Mouse (Mus musculus) c-Kit-positive CD71-positive TER-119-negative erythroid progenitor cells, embryonic 14.5 days (primary cell): ENCODE measurements at regions not wholly inside any gene's neighbourhood (a gene's known extent, or its start where the extent isn't known, plus 50 kb on each side); places are given as distances from the start of the nearest gene placed in this dataset.
"Not testable (repeated sequence)": the region's sequence is repeated elsewhere in the genome, so short reads cannot be mapped to it uniquely, and the experiment has no call there.

ENCODE experiments used
- DNase-seq: peaks from one replicate; pipeline ENCODE4 v3.0.0-alpha.2; 2013; ENCODE audit warnings: low read depth

DNA sequence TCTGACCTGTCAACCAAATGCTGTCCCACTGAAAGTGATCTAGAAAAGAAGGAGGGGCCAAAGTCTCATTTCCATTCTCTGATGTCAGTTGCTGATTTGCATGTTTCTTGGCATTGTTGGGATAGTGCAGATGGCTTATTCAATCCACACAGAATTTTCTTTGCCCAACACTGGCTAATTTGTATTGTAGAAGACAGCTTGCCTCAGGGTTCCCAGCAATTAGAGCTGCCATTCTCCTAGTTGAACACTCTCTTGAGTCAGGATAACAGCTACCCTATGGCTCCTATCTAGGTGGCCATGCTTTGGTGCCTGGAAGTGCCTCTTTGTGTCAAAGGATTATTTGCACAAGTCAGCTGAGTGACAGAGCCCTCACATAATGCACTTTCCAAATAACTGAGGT is 569.0 kb downstream of the Lrriq3 start:
- DNase-seq = no peak

DNA sequence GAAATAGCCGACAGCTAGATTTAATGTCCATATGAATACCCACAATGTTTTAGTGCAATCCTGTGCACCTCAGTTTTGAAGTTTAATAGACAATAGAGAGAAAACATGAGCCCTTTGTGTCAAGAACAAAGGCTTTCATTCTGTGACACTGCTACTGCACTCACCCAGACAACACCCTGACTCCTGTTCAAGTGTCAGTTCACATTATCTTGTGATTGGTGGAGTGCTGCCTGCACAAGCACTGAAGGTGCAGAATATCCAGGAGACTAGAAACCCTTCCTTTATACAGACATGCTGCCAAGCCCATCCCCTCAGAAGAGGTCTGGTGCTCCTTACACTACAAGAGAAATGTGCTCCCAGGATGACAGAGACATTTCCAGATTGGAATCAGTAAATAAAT is 579.3 kb downstream of the Lrriq3 start:
- no peak for DNase-seq

DNA sequence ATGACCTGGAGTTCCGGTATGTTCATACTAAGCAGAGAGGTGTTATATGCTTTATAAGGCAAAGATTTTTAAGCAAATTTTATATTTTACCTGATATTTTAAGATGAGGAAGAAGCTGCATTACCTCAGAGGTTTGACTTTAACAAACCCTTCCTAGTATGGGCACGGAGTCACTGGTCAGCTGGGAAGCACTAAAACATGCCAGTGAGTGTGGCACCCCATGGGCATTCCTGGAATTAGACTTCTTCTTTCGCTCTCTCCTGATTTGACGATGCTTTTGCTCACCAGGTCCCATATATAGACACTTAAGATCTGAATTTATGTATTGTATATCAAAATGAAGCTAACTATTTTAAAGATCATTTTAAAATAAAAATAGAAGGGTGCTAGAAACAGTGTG is 587.0 kb downstream of the Lrriq3 start:
- no peak for DNase-seq

DNA sequence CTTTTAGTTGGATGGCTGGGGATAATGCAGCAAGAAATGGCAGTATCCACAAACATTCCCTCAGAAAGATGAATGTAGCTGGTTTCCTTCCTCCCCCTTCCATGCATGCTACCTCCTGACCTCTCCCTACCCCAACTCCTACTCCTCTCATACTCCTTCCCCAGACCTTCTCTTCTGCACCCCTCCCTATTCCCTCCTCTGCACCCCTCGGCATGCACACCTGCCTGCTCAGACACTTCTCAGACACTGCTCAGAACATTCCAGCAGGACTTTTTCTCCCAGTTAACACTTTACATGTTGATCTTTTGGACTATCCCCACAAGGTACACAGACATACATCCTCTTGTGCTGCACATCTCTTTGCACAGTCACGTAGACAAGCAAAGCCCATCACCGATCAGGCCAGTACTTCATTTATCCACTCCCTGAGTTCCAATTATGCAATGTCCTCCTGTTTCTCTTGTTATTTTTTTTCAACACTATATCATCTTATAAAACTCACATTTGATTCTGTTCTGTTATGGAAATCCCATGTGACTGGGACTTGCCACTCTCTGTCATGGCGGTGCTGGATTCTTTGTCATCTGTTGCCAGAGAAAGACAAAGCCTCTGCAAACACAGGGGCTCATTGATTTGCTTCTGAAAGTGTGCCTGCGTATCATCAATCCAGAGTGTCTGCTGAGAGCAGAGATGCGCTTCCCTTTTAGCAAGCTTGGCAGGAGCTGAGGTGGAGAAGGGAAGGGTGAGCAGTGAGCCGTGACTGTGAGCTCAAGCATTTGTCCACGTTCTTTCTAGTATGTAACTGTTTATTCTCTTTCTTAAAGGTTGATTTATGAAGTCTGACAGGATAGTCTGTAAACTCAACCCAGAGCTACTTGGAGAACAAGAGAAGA is 589.9 kb downstream of the Lrriq3 start:
- DNase-seq = no peak

DNA sequence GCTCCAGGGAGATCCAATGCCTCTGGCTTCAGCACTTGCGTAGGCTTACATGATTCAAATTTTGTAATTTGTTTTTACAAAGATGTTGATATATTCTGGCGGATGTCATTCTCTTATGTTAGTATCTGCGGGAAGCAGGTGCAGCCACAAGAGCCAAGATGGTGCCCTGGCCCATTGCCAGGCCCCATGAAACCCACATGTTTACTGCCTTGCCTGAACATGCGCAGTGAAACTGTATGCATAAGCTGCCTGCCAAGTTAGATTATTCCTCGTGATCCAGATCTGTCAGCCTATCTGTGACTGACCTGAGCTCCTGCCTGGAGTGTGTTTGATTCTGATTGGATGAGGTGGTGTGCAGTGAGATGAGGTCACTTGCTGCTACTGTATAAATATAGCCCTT is 595.1 kb downstream of the Lrriq3 start:
- no peak for DNase-seq

DNA sequence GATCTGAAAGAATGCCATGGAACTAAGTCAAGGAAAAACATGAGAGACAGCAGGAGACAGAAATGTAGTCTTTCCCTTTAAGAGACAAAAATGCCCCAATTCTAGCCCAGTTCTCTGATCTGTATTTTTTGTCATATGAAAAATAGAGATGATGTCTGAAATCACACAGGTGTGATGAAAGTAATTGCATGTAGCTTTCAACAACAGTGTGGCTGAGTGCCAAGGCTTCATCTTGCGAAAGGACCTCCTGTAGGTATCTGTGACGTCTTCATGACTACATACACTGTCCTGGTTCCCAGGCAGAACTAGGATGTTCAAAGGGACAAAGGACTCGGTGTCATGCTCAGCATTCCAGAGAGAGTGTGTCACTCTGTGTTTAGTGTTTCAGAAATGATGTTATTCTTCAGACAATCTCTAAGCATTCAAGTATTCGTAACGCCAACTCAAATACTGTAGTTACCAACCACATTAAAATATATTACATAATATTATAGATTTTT is 629.8 kb downstream of the Lrriq3 start:
- no peak for DNase-seq

DNA sequence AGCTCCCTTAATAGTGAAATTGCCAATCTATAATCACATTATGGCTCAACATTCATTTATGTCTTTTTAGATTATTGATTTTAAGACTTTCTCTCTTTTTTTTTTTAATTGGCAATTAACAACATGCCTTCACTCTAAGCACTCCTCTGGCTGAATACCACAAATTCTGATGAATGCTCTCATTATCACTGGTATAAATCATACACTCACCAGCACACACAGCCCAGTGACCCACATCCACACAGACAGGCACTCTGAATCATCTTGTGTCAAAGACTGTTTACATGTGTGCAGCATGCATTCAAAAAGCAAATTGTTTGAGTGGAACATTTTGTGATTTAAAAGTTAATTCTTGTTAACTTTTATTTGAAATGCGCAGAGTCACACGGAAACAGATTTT is 649.2 kb downstream of the Lrriq3 start:
- no peak for DNase-seq

DNA sequence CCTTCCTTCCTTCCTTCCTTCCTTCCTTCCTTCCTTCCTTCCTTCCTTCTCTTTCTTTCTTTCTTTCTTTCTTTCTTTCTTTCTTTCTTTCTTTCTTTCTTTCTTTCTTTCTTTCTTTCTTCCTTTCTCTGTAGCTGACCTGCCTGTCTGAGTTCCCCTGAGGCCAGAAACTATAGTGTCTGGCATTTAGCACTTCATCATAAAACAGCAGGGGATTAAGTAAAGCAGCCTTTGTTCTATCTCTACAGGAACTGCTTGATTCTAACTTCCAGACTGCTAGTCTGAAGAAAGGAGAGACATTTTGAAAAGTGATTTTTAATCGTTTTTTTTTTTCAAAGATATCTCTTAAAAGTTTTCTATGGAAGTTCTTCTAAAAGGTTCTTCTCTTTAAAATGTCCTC is 653.4 kb downstream of the Lrriq3 start:
- DNase-seq = not testable (repeated sequence)

DNA sequence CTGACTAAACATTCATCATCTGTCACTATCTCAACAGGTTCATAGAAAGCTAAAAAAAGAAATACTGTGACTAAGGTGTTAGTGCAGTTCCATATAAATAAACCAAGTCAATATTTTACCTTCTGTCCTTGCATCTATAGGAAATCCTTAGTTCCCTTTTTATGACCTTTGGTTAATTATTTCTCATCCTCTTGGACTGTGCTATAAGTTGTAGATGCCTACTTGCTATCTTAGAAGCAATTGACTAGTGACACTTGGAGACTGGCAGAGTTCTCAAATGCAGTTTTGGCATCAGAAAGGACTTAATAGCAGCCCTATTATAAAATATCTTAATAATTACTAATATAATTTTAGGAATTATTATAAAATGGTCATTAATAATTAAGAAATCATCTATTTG is 654.3 kb downstream of the Lrriq3 start:
- no peak for DNase-seq

DNA sequence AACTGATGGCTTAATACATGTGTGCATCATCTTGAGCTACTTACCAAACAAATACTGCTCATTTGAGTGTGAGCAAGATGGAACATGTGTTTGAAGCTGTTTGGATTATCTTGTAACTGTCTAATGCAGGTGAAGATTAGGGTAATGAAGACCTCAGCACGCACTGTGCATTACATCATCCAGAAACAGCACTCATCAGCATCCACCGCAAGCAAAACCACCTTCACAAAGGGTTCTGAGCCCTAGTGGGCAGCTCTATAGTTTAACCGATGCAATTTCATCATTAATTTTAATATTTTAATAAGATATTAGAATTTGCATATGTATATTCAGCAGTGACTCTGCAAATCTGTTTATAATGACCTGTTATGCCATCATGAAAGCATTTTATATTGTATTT is 664.1 kb downstream of the Lrriq3 start:
- no peak for DNase-seq

DNA sequence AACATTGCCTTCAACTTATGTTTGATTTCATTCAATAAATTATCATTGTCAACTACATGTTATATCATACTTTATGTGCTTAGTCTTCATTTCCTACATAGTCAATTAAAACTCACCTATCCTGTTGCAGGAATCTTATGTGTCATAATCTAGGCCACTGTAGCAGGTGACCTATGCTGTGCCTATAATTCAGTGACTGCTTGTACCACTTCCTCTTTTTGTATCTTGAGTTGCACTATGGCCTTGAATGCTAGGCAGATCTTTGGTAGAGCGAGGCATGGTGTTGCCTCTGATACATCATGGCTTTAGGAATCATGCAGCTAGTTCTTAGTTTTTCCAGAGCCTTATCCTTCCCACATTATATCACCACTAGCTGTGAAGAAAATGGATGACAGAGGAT is 682.8 kb downstream of the Lrriq3 start:
- no peak for DNase-seq

DNA sequence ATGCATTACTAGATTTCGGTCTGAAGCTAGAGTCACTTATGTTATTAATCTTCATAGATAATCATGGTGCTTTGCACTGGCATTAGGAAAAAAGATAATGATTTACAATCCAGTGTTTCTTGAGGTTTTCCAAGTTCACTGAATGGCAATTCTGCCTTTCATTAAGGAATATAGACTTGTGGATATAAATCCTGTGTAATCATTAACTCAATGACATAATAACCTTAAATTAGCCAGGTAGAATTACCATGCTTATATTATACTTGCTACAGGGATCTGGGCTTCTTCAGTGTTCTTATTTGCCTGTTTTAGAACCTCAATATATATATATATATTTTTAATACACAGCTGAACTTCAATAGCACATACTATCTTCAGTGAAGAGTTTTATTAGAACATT is 683.8 kb downstream of the Lrriq3 start:
- DNase-seq = no peak

GRCm38 (mm10) chr3:155815693-155816092 is 722.5 kb downstream of the Lrriq3 start:
- no peak for DNase-seq

- no peak for DNase-seq
These were observed 731.6 kb downstream of the Lrriq3 start for GRCm38 (mm10) chr3:155824863-155825262.

DNA sequence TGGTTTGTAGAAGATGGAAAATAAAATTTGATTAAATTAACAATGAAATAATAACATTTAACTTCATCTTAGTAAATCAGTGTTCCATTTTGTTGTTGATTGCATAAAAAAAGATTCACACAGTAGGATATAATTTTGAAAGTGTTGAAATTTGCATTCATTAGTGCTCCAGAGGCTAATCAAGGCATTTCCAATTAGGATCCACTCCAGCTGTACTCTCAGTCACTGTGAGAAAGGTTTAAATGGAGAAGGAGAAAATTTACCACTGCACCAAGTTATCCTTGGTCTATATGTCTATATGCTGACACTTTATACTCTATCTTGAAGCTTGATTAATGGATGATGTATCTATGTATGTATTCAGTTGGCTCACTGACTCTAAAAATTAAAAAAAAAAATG is 695.3 kb upstream of the Negr1 start:
- DNase-seq = no peak

DNA sequence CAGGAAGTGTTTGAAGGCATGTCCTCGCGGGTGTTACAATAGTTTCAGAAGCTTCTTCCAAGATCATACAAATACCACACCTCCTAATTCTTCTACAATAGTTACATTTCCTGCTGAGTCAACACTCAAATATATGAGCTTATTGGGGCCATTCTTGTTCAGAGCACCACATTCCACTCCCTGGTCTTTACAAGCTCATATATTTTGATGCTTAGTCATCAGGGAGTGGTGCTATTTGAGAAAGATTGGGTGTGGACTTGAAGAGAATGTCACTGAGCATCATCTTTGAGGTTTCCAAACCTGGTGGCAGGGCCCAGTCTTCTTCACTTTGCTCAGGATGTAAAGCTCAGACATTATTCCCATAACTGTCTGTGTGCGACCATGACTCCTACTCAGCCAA is 685.9 kb upstream of the Negr1 start:
- no peak for DNase-seq

- no peak for DNase-seq
These were observed 683.2 kb upstream of the Negr1 start for GRCm38 (mm10) chr3:155878401-155878800.

GRCm38 (mm10) chr3:155880722-155881121 is 680.9 kb upstream of the Negr1 start:
- no peak for DNase-seq

- DNase-seq = no peak
These were observed 645.6 kb upstream of the Negr1 start for GRCm38 (mm10) chr3:155915981-155916380.

- no peak for DNase-seq
These were observed 618.7 kb upstream of the Negr1 start for GRCm38 (mm10) chr3:155942896-155943295.

DNA sequence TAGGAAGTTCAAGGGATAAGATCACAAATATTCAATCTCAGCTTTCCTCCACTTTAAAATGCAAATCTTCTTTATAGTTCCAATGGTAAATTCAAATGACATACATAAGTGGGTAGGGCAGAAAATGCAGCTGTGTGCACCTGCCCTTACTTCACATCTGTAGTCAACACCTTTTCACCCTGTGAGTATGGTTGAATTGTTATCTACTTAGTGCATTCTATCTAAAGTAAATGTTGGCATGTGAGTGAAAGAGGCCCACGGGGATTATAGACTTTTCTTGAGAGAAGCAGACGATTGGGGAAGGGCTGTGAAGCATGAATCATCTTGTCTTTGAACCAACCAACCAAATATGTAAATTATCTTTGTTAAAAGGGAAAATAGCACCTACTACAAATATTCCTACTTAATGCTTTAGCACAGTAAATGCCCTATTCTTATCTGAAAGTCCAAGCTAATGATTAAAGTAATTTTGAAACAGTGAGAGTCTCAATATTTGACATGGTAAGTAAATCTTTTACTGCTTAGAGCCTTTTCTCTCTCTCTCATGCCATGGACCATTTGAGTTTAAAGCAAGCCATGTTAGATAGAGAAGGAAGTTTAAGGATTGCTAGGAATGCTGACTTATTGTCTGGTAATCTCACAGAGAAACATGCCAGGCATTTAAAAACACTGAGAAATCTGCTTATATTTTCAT is 617.4 kb upstream of the Negr1 start:
- DNase-seq = no peak

DNA sequence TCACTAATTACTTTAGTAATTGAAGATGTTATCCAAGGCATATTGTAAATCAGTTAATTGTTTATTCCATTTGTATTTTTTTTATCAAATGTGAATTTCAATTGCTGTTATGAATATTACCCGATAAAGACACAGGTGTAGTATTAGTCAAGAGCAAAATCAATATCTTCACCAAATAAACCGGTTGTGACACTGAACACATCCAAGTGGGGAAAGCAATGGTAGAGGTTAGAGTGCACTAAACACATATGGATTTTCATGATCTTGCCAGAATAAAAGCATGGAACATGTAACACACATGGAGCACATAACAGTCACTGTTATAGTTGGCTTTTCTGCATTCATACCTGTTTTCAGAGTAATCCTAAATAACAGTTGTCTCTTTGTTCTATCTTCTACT is 616.4 kb upstream of the Negr1 start:
- no peak for DNase-seq

DNA sequence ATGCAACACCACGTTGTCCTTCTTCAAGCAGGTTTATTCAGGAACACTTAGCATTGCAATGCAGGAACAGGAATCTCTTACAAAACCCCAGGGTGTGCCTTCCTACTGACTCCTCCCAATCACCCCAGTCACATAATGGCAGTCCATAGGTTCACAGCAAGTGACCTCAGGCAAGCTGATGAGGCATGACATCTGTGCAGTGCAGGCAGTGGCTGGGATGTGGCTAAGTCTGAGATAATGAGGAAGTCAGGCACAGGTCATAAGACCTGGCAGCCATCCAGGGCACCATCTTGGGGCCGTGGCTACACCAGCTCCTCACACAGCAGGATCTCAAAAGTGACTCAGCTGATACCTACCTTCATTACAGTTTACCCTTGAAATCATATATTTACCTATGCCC is 599.1 kb upstream of the Negr1 start:
- DNase-seq = not testable (repeated sequence)
